Mouse (Mus musculus): Measurements from ENCODE around the gene Ackr2. TPM values are rescaled to one million over a fixed set of nuclear protein-coding genes. Genes with fewer than 3 reads are reported as not detected.

The Ackr2 gene
- total RNA-seq (2023), result 1.4 TPM

DNA sequence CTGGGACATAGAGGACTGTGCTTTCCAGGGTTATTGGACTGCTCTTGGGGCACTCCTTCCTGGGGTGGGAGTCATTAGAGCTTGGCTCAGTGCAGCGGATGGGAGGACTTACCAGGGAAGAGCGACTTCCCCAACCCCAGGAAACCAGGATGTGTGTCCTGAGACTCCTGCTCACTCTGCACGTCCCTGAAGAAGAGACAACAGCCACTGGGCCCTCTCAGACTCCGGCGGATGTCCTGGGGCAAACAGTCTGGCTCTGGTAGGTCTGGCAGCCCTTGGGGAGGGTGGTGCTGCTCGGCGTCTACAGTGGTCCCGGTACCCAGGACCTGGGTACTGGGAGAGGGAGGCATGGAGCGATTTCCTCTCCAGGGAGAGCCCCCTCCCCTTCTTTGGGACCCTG is at the start of gene Ackr2:
Gene Ackr2, plus strand, starts transcription at position 111 of the 400 bp plus-strand sequence.

DNA sequence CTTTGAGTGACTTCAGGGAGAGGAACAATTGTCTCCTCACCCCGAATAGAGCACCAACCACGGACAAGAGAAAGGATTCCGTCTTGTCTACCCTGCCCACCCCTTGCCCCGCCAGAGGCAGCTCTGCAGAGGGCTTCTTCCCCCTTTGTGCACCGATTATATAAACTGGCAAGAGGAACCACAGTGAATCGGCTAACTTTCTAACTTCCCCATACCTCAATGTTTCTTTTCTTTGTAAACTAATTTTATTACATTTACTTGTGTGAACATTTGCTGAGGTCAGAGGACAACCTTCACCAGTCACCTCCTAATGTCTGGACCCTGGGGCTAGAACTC is 40.0 kb upstream of the Ackr2 start, which contains the start of gene Higd1a:
Gene Higd1a, minus strand, starts transcription at position 210 of the 336 bp plus-strand sequence.

GRCm38 (mm10) chr9:121916102-121916501 is 17.9 kb downstream of the Ackr2 start, which contains the start of gene Cyp8b1:
Gene Cyp8b1, minus strand, starts transcription at chr9:121916305.

GRCm38 (mm10) chr9:121950418-121951113 is 52.4 kb downstream of the Ackr2 start, which contains the start of gene Fam198a:
Gene Fam198a, plus strand, starts transcription at chr9:121950988.

Other genes starting within 250 kb of the Ackr2 start
- 41.9 TPM for gene Sec22c, start 192.9 kb upstream of the Ackr2 start, total RNA-seq (2023)
- gene Ss18l2, start 188.0 kb upstream of the Ackr2 start, total RNA-seq (2023), result 14.6 TPM
- gene Nktr, start 179.2 kb upstream of the Ackr2 start, total RNA-seq (2023), result 246 TPM
- gene Zfp651, start 139.0 kb upstream of the Ackr2 start, total RNA-seq (2023), result 1.3 TPM
- not detected for gene Klhl40, start 120.7 kb upstream of the Ackr2 start, total RNA-seq (2023)
- not detected for gene Hhatl, start 105.8 kb upstream of the Ackr2 start, total RNA-seq (2023)
- not detected for gene Ccdc13, start 58.9 kb upstream of the Ackr2 start, total RNA-seq (2023)
- gene Higd1a, start 40.0 kb upstream of the Ackr2 start, total RNA-seq (2023), result 29.6 TPM
- gene Cyp8b1, start 17.9 kb downstream of the Ackr2 start, total RNA-seq (2023), result not detected
- gene Fam198a, start 52.6 kb downstream of the Ackr2 start, total RNA-seq (2023), result 0.18 TPM
- 0.53 TPM for gene Pomgnt2, start 98.8 kb downstream of the Ackr2 start, total RNA-seq (2023)
- 115 TPM for gene Snrk, start 218.9 kb downstream of the Ackr2 start, total RNA-seq (2023)

Measured in CD4-positive naive resting alpha-beta T cell, adult 57 days (primary cell).